Mouse (Mus musculus) left cerebral cortex, postnatal 4 days (tissue): ENCODE results near the gene Phactr4. TPM values are rescaled to one million over a fixed set of nuclear protein-coding genes. Genes with fewer than 3 reads are reported as not detected.

Source experiments
- DNase-seq: peaks from one replicate; pipeline ENCODE4 v3.0.0-alpha.2; 2022
- intact Hi-C: fragments of 180-260 bp; cut with DNase I; formaldehyde crosslinking; loops from one replicate; pipeline ENCODE4 v1.15.1; 2025
- total RNA-seq, 2 experiments: library from RNA; stranded (reverse); gene quantifications; 2 replicates each; pipeline ENCODE4 v1.2.3; 2021

The Phactr4 gene
- total RNA-seq, 2 experiments from 2014 or later, result 9.3 to 11.5 TPM

GRCm38 (mm10) chr4:132380965-132381616 lies 41.2 kb downstream of the Phactr4 start:
- intact Hi-C loops, result no loop called here
- no peak for DNase-seq

GRCm38 (mm10) chr4:132373820-132374219 lies 48.5 kb downstream of the Phactr4 start:
- intact Hi-C loops, result no loop called here
- no peak for DNase-seq

- intact Hi-C loops, result no loop called here
- DNase-seq, result no peak
These were observed 52.1 kb downstream of the Phactr4 start for GRCm38 (mm10) chr4:132369953-132370750.

- no peak for DNase-seq
- intact Hi-C loops, result no loop called here
These were observed 54.6 kb downstream of the Phactr4 start for GRCm38 (mm10) chr4:132367480-132368201.

- intact Hi-C loops, result no loop called here
- DNase-seq, result no peak
These were observed 56.7 kb downstream of the Phactr4 start for GRCm38 (mm10) chr4:132365450-132366060.

GRCm38 (mm10) chr4:132363487-132363886 lies 58.8 kb downstream of the Phactr4 start:
- no peak for DNase-seq
- intact Hi-C loops, result no loop called here

GRCm38 (mm10) chr4:132359510-132359909 lies 62.8 kb downstream of the Phactr4 start:
- intact Hi-C loops, result no loop called here
- no peak for DNase-seq

- intact Hi-C loops, result no loop called here
- no peak for DNase-seq
These were observed 66.1 kb downstream of the Phactr4 start for GRCm38 (mm10) chr4:132356170-132356569.

GRCm38 (mm10) chr4:132355403-132355802 lies 66.9 kb downstream of the Phactr4 start:
- no peak for DNase-seq
- intact Hi-C loops, result no loop called here

GRCm38 (mm10) chr4:132354571-132354970 lies 67.7 kb downstream of the Phactr4 start:
- peak; percentile 22 for DNase-seq
- intact Hi-C loops, result no loop called here

- DNase-seq, result peak; percentile 87
- intact Hi-C loops, result no loop called here
These were observed 68.8 kb downstream of the Phactr4 start, which contains the start of gene Rcc1 for GRCm38 (mm10) chr4:132353481-132353885. Gene Rcc1 (minus strand): TSS chr4:132353605.

- DNase-seq, result peak; percentile 20
These were observed 69.5 kb downstream of the Phactr4 start for GRCm38 (mm10) chr4:132352739-132353138.

GRCm38 (mm10) chr4:132351401-132351800 lies 70.9 kb downstream of the Phactr4 start:
- intact Hi-C loops, result no loop called here
- DNase-seq, result no peak

More at GRCm38 (mm10) chr4:132352739-132353138, 69.5 kb downstream of the Phactr4 start:
- intact Hi-C loops, result no loop called here

- intact Hi-C loops, result no loop called here
- no peak for DNase-seq
These were observed 71.4 kb downstream of the Phactr4 start for GRCm38 (mm10) chr4:132350854-132351253.

- intact Hi-C loops, result no loop called here
- no peak for DNase-seq
These were observed 72.1 kb downstream of the Phactr4 start for GRCm38 (mm10) chr4:132350123-132350740.

GRCm38 (mm10) chr4:132349495-132350122 lies 72.7 kb downstream of the Phactr4 start:
- DNase-seq, result no peak

GRCm38 (mm10) chr4:132346661-132347060 lies 75.6 kb downstream of the Phactr4 start:
- intact Hi-C loops, result loop anchor here (10.0 kb wide), 1 partner anchor 52 kb away; no protein-coding TSS in a partner anchor
- DNase-seq, result no peak

More at GRCm38 (mm10) chr4:132349495-132350122, 72.7 kb downstream of the Phactr4 start:
- intact Hi-C loops, result loop anchor here (10.0 kb wide), 1 partner anchor 55 kb away; no protein-coding TSS in a partner anchor

GRCm38 (mm10) chr4:132346261-132346660 lies 76.0 kb downstream of the Phactr4 start:
- DNase-seq, result no peak
- intact Hi-C loops, result loop anchor here (10.0 kb wide), 1 partner anchor 51 kb away; no protein-coding TSS in a partner anchor

GRCm38 (mm10) chr4:132345843-132346212 lies 76.5 kb downstream of the Phactr4 start:
- intact Hi-C loops, result loop anchor here (10.0 kb wide), 1 partner anchor 51 kb away; no protein-coding TSS in a partner anchor
- DNase-seq, result no peak
